ENCODE assay signal across 19 mouse cellular contexts in genomic region chr13:20454357-20454756, GRCm38 (mm10).
DNase-seq lines count a peak whose midpoint lies in the region; ATAC-seq and TF ChIP-seq lines count a peak whose summit lies in the region.
"Had no signal": no experiment of that assay in that cellular context is flagged by ENCODE, and none has a peak within 500 bp of the region (broad histone marks: within the 10 kb centered on the region; RNA-seq: fewer than 3 reads in every experiment).

No protein-coding gene starts in this region.

- H3K4me2 ChIP-seq in forebrain, postnatal 0 days (ENCODE audit: low read depth): no peak overlapping the region
- no peak overlapping the region for H3K4me2 ChIP-seq in midbrain, embryonic 14.5 days (ENCODE audit: low read length)
- H3K4me2 ChIP-seq: liver, embryonic 13.5 days had no signal

- peak; percentile 83 for ATAC-seq in forebrain, postnatal 0 days
- peak; percentile 85 for ATAC-seq in midbrain, embryonic 14.5 days (ENCODE audit: low FRiP score, low TSS enrichment)

- no peak overlapping the region for H3K9ac ChIP-seq in forebrain, postnatal 0 days
- no peak overlapping the region for H3K9ac ChIP-seq in midbrain, embryonic 14.5 days (replicated peaks; ENCODE audit: low read length)
- H3K9ac ChIP-seq: liver, embryonic 13.5 days had no signal

- no peak overlapping the region for H3K4me3 ChIP-seq in forebrain, postnatal 0 days (ENCODE audit: low read depth, low read length)
- no peak overlapping the region for H3K4me3 ChIP-seq in midbrain, embryonic 14.5 days (replicated peaks; ENCODE audit: low read depth, low read length)
- H3K4me3 ChIP-seq: embryonic facial prominence, embryonic 10.5 days; heart, embryonic 10.5 days; liver, embryonic 13.5 days had no signal

- no peaks in the 10 kb centered on the region; the same call in 1 of the 2 replicates for H3K4me1 ChIP-seq in forebrain, postnatal 0 days (ENCODE audit: insufficient read depth)
- peaks cover 10% of the 10 kb centered on the region for H3K4me1 ChIP-seq in midbrain, embryonic 14.5 days (ENCODE audit: control insufficient read depth, insufficient read depth, low read length)
- H3K4me1 ChIP-seq: embryonic facial prominence, embryonic 10.5 days; heart, embryonic 10.5 days; liver, embryonic 13.5 days had no signal

- TF ChIP-seq CTCF in forebrain, postnatal 0 days (IDR thresholded peaks at IDR 0.05; ENCODE audit: low read depth): no peak

- peak; percentile 13 for DNase-seq in embryo, embryonic 11 days
- DNase-seq in embryo, embryonic 10 days (ENCODE audit: low spot score): no peak
- DNase-seq in R1 (ENCODE audit: low read depth, low spot score) (peak; percentile 31), liver (no peak)
- peak; percentile 40 for DNase-seq in forebrain, postnatal 0 days
- peak; percentile 79 for DNase-seq in midbrain, embryonic 14.5 days
- no peak for DNase-seq in ovary, postnatal 14 days (ENCODE audit: low spot score)
- DNase-seq in layer of hippocampus, postnatal 25 days (ENCODE audit: extremely low spot score in 1 of 2, low spot score in 1 of 2): no peak
- DNase-seq: adrenal gland, postnatal 10 days; cerebellum, postnatal 10 days; gastrocnemius, postnatal 25 days; heart, postnatal 36 days; kidney, adult 11 months; liver, embryonic 13.5 days; lung, postnatal 10 days; thymus, postnatal 4 days had no signal

- H3K36me3 ChIP-seq in forebrain, postnatal 0 days (ENCODE audit: insufficient read depth): no peaks in the 10 kb centered on the region
- H3K36me3 ChIP-seq in midbrain, embryonic 14.5 days (ENCODE audit: control insufficient read depth, insufficient read depth, low read length): no peaks in the 10 kb centered on the region
- H3K36me3 ChIP-seq: embryonic facial prominence, embryonic 10.5 days; heart, embryonic 10.5 days; liver, embryonic 13.5 days had no signal

- H3K9me3 ChIP-seq in forebrain, postnatal 0 days (ENCODE audit: low read length): no peaks in the 10 kb centered on the region
- no peaks in the 10 kb centered on the region for H3K9me3 ChIP-seq in midbrain, embryonic 14.5 days (ENCODE audit: control insufficient read depth, low read length)
- H3K9me3 ChIP-seq: embryonic facial prominence, embryonic 10.5 days; heart, embryonic 10.5 days; liver, embryonic 13.5 days had no signal

- H3K27ac ChIP-seq in forebrain, postnatal 0 days (ENCODE audit: low read depth, low read length): no peak overlapping the region
- peak overlapping the region; percentile 23; the same call in 1 of the 2 replicates for H3K27ac ChIP-seq in midbrain, embryonic 14.5 days (replicated peaks; ENCODE audit: low read depth, low read length)
- H3K27ac ChIP-seq: embryonic facial prominence, embryonic 10.5 days; heart, embryonic 10.5 days; liver, embryonic 13.5 days; stomach, postnatal 0 days had no signal

- no peaks in the 10 kb centered on the region for H3K27me3 ChIP-seq in forebrain, postnatal 0 days (ENCODE audit: insufficient read depth, low read length)
- no peaks in the 10 kb centered on the region for H3K27me3 ChIP-seq in midbrain, embryonic 14.5 days (ENCODE audit: control insufficient read depth, insufficient read depth, low read length)
- H3K27me3 ChIP-seq: liver, embryonic 13.5 days had no signal

- WGBS in forebrain, postnatal 0 days: 22% methylated on average over 1 of the region's 1 CpGs
- 44% methylated on average over 1 of the region's 1 CpGs for WGBS in midbrain, embryonic 14.5 days

Comparison
In these comparisons a context has a peak if more than half of its experiments do, and no peak if none do; other contexts are left out.
1. DNase-seq: peak in embryo, embryonic 11 days (single experiment), R1 (single experiment), forebrain, postnatal 0 days (single experiment) and midbrain, embryonic 14.5 days (single experiment); none in embryo, embryonic 10 days (single experiment), ovary, postnatal 14 days (single experiment), liver (single experiment) and layer of hippocampus, postnatal 25 days (0 of 2).